Mouse (Mus musculus): ENCODE data around the gene H2-M10.5.
"Not testable (repeated sequence)": the region's sequence is repeated elsewhere in the genome, so short reads cannot be mapped to it uniquely, and the experiment has no call there.

H2-M10.5 gene

GRCm38 (mm10) chr17:36772610-36773009 lies at the start of gene H2-M10.5:
Gene H2-M10.5, plus strand, starts transcription at chr17:36772910.
- DNase-seq, result not testable (repeated sequence)

DNA sequence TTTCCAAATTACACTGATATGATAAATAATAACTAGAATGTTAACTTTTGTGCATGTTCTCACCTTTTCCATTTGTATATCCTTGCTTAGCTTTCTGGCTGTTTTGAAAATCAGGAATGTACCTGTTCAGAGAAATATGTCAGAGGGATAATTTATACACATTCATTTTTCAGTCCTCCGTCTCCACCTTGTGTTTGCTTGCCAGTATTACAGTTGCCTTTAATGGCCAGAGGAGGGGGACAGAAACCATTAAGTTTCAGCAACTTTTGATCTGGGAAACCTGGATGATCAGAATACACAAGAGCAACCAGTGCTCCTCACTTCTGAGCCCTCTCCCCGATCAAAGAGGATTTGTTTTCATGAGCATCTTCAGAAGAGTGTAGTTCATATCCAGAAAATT lies 46.7 kb upstream of the H2-M10.5 start:
- no peak for DNase-seq

DNA sequence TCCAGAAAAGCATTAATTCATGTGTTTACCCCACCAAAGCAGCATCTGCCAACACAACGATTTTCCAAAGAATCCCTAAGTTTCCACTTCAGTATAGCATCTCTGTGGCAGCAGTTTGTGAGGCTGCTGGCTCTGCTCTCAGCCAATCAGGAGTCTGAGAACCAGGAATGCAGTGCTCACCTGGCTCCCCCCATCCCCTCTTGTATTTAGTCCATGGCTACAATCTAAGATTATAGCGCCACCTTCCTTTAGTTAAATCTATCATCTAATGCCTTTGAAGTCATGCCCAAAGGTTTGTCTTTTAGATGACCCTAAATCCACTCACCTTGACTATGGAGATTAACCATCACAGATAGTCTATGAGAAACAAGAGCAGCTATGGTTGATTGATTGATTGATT lies 8.9 kb upstream of the H2-M10.5 start:
- no peak for DNase-seq

GRCm38 (mm10) chr17:36764244-36764643 lies 8.5 kb upstream of the H2-M10.5 start:
- DNase-seq, result peak in 1 of 2 experiments; percentile 10

- DNase-seq, result not testable (repeated sequence)
Observed at GRCm38 (mm10) chr17:36765403-36765802, 7.3 kb upstream of the H2-M10.5 start.

- DNase-seq, result no peak
Observed at GRCm38 (mm10) chr17:36781533-36781932, 8.8 kb downstream of the H2-M10.5 start.

- DNase-seq, result peak in 1 of 2 experiments; percentile 9
Observed at GRCm38 (mm10) chr17:36786483-36786886, 13.8 kb downstream of the H2-M10.5 start.

GRCm38 (mm10) chr17:36788351-36788750 lies 15.6 kb downstream of the H2-M10.5 start:
- DNase-seq, result no peak

- DNase-seq, result peak; percentile 48 to 51
Observed at GRCm38 (mm10) chr17:36788801-36789200, 16.1 kb downstream of the H2-M10.5 start.

DNA sequence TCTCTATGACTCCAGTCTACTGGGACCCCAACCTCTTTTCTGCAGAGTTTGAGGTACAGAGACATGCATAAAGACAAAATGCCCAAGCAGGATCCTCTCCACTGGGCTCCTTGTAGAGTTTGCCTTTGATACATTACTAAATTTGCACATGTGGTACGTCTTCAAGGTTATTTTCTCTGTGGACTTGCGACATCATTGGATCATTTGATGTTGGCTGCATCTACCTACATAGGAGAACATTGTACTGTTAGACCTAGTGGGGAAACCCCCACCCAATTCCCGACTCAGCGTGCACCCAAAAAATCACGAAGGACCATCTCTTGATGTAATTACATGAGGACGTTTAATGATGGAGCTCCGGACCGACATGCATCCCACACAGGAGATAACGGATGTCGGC lies 26.8 kb downstream of the H2-M10.5 start:
- DNase-seq, result no peak

DNA sequence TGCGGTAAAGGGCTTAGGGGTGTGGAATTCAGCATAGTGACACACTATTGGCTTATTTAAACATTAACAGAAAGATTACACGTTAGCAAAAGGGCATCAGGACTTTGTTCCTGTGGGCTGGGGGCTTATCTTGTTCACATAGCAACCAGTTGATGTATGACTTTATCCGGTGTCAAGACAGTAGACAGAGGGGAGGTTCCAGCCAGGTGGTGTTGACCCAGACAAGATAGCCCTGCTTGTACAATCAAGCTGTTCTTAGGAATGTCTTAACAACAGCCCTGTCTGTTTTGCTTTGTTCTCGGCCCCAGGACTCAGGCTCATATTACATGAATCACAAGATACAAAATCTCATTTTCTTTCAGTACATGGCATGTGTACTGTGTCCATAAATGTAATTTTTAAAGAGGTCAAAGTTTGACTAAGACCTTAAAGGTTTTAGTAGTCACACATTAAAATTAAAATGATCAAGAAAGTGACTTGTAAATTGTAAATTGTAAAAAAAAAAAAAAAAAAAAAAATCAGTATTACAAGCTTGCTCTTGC lies 27.3 kb downstream of the H2-M10.5 start:
- DNase-seq, result not testable (repeated sequence)

DNA sequence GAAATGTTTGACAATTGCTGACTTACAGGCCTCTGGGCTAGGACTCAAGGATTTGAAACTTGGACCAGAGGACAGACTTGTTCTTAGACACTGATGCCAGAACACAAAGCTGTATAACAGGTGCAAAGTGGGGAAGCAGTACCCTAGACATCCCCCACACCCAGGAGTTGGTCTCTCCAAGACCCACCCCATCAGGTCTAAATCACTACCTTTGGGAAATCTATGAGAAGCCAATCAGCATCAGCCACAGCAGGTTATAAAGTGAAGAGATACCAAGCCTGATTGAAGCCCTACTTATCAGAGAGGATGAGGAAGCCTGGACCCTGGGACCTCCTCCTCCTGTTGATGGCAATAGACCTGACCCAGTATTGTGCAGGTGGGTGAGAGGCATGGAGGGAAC lies 39.2 kb downstream of the H2-M10.5 start, which contains the start of gene H2-M10.6:
Gene H2-M10.6, plus strand, starts transcription at position 301 of the 400 bp plus-strand sequence.
- DNase-seq, result no peak

DNA sequence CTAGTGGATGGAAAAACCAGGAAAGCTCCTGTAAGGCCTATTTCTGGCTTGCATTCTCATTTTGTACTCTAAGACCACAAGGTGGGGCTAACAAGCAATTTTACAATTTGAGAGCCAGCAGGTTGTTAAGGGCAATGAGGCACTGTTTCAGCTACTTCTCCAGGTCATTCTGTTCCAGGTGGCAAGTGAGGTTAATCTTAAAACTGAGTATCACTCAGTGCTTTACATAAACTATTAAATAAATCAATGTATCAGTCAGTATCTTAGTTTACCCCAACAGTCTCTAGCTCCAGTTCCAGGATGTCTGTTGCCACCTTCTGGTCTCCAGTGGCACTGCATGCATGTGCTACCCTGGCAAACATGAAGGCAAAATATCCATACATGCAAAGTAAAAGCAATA lies 51.3 kb downstream of the H2-M10.5 start:
- DNase-seq, result peak in 1 of 2 experiments; percentile 23

DNA sequence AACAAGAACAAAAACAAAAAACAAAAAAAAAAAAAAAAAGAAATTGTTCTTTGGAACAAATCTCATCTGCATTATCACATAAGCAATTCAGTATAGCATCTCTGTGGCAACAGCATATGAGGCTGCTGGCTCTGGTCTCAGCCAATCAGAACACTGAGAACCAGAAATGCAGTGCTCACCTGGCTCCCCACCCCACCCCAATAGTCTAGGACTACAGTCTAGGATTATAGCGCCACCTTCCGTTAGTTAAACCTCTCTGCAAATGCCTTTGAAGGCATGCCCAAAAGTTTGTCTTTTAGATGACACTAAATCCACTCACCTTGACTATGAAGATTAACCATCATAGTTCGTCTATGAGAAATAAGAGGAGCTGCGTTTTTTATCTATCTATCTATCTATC lies 52.8 kb downstream of the H2-M10.5 start:
- DNase-seq, result no peak

Measured in thymus, adult 18-20 months (tissue).